Mouse (Mus musculus) embryo, embryonic 10.5 days (tissue): ENCODE measurements around the gene Try5.
"Not testable (repeated sequence)": the region's sequence is repeated elsewhere in the genome, so short reads cannot be mapped to it uniquely, and the experiment has no call there.

Source experiments
- DNase-seq: peaks from one replicate; pipeline ENCODE4 v3.0.0-alpha.2; 2015; ENCODE audit warnings: low spot score

Gene Try5

GRCm38 (mm10) chr6:41316741-41317140, at the start of gene Try5:
Gene Try5, minus strand, starts transcription at chr6:41316841.
- not testable (repeated sequence) for DNase-seq

GRCm38 (mm10) chr6:41353932-41354331, 37.3 kb upstream of the Try5 start, which contains the start of gene Try10:
Gene Try10, plus strand, starts transcription at chr6:41354105.
- no peak for DNase-seq

GRCm38 (mm10) chr6:41301969-41302368, 14.7 kb downstream of the Try5 start, which contains the start of gene Try4:
Gene Try4, plus strand, starts transcription at chr6:41302269.
- DNase-seq: no peak

- no peak for DNase-seq
These were observed 18.4 kb downstream of the Try5 start for GRCm38 (mm10) chr6:41298255-41298654.

GRCm38 (mm10) chr6:41266140-41266539, 50.5 kb downstream of the Try5 start:
- no peak for DNase-seq

GRCm38 (mm10) chr6:41262796-41263195, 53.8 kb downstream of the Try5 start:
- DNase-seq: peak; percentile 2
